Mouse (Mus musculus): ENCODE results near the gene Cdcp1.
A peak's percentile ranks its signal among the peaks of the same experiment; 100 is the strongest.

Cdcp1 gene

DNA sequence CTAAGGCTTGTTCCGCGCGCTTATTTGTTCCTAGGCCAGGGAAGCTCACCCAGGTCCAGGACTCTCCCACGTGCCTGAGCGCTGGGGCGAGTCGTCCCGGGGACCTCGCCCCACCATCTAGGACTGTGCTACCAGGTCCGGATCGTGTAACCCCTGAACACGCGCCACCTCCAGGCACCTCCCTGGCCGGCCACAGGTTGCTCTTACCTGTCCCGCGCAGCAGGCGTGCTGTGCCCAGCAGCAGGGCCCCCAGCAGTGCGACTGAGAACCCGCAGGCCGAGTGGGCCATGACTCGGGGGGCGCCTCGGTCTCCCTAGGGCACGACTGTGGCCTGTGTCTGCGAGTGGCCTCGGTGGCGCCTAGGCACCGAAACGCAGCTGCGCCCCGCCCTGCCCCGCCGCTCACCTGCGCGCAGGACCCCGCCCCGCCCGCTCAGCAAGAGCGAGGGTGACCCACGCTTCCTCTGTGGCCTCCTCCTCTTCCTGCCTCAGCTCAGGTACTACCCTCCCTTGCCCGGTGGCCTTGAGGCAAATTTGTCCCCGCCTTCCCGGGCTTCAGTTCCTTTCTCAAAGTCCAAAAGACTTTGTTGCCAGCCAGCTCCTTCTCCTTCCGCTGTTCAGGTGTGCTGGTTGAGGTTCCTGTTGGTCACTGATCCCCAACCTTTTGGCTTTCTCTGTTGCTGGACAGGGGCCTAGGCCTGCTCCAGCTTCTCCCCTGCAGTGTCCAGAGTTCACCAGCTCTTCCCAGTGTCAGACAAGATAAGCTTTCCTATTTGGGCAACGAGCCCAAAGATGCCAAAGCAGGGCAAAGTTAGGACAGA lies at the start of gene Cdcp1:
Cdcp1 (minus strand) TSS at position 418 of the 820 bp plus-strand sequence.
- no peak for DNase-seq (ENCODE audit: low spot score in 2 of 2)

DNA sequence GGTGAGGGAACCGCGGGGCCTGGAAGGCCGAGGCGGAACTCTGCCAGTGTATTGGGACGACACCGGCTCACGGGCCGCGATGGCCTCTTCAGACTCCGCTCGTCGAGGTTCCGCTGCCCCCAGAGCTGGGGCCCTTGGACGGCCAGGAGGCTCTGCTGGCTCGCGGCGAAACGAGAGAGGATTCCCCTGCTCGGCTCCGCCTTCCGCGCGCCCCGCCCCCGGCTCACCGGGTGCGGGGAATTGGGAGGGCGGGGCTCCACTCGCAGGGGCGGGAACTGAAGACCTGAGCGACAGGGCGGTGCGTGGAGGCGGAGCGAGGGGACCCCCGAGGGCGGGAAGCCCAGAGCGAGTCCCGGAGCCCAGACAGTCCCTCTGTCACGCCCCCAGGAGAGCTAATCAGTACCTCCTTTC lies 44.8 kb upstream of the Cdcp1 start, which contains the start of gene Tmem158:
Tmem158 (minus strand) TSS at position 154 of the 411 bp plus-strand sequence.
- peak; percentile 81 to 86 for DNase-seq (ENCODE audit: low spot score in 2 of 2)

DNA sequence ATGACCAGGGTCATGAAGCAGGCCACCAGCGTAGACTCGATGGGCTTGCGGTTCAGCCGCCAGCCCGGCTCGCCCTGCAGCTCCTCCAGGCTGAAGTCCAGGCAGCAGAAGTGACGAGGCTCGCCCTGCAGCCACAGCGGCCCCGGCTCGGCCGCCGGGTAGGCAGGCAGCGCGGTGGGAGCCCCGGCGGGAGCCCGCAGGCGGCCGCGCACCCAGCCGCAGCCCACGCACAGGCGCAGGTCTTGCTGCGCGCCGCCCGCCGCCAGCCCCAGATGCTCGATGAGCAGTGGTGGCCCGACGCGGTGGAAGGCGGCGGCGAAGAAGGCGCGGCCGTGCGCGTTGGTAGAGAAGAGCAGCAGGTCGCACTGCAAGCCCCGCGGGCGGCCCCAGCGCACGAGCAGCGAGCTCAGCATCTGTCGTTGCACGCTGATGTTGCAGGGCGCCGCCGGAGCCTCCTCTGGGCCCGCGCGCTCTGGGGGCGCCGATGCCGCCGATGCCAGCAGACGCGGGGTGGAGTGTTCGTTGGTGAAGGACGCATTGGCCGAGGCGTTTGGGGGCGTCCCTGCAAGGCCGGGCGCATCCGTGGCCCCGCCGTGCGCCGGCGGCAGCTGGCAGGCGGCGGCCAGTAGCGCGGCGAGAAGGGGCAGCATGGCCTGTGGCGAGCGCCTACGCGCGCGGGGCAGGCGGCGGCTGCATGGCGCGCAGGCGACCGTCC lies 44.2 kb upstream of the Cdcp1 start:
- peak; percentile 33 to 39 for DNase-seq (ENCODE audit: low spot score in 2 of 2)

DNA sequence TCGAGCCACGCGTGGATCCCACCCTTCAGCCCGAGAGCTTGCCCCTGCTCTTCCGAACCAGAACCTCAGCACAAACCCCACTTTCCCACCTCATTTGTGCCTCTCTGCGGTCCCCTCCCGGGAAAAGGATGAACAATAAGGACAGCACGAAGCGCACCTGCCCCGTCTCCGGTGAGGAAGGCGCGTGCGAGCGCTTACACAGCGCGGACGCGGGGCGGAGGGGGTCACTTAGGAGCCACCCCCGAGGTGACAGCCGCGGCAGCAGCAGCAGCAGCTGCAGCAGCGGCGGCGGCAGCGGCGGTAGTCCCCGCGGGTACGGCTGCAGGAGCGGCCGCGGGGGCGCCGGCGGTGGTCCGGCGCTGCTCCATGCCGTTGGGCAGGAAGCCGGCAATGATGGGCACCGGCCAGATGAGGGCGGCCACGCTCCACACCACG lies 43.6 kb upstream of the Cdcp1 start:
- DNase-seq (ENCODE audit: low spot score in 2 of 2) = peak; percentile 23 to 44

DNA sequence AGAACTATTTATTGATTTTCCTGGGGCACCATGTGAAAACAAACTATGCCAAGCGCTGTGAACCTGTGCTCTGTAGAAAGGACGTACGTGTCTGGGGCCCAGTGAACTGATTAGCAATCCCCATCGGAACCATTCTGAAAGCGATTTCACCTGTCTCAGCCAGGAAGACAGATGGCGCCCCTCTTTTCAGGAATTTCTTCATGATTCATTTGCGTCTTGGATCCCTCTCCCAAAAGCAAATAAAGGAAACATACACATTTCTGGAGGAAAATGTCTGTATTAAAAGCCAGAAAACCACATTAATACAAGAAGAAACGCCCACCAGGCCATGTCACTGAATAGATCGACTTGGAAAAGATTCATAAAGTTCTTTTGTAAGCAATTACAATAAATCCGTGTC lies 43.0 kb upstream of the Cdcp1 start:
- DNase-seq (ENCODE audit: low spot score in 2 of 2) = no peak

DNA sequence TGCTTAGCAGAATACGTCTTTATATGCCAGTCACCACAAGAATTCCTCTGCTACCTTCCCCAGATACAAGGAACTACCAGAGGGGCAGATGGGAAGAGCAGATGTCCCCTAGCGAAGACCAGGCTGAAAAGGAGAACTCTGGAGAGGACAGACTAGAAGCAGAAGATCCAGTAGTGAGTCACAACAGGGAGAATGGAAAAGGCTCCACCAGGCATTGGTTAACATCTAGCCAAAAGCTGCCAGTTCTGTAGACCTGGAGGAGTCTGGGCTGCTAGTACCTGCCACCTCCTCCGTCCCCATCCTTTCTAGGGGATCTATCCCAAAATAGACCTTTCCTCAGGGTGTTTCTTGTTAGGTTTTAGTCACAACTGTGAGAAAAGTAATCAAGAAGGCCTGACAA lies 39.9 kb upstream of the Cdcp1 start:
- no peak for DNase-seq (ENCODE audit: low spot score in 2 of 2)

DNA sequence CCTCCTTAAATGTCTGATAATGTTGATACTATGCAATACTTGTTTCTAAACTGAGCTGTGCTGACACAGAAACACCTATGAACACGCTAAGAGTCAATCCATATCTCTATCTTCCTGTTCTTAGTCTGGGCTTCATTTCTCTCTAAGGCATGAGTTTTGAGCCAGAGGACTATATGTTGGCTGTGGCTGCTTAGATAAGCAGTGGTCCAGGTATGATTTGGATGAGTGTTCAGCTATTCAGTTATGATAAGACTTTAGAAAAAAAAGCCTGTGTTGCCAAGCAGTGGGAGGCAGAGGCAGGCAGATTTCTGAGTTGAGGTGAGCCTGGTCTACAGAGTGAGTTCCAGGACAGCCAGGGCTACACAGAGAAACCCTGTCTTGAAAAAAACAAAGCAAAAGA lies 32.2 kb upstream of the Cdcp1 start:
- no peak for DNase-seq (ENCODE audit: low spot score in 2 of 2)

DNA sequence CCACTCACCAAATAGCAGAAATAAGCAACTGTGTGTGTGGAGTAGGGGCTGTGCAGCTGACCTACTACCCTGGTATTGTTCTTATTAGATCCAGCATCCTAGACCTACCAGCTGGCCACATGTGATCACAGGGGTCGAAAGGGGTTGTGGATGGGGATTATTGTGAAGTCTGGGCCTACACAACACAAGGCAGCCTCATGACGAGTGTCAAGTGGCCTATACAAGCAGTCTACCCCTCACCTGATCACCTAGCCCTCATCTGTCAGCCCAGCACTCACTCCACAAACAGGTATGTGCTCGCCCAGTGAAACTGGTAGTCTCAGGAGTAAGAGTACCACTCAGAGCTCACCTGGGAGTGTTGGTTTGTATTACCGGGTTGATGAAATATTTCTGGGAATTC lies 29.3 kb upstream of the Cdcp1 start:
- DNase-seq (ENCODE audit: low spot score in 2 of 2) = no peak

DNA sequence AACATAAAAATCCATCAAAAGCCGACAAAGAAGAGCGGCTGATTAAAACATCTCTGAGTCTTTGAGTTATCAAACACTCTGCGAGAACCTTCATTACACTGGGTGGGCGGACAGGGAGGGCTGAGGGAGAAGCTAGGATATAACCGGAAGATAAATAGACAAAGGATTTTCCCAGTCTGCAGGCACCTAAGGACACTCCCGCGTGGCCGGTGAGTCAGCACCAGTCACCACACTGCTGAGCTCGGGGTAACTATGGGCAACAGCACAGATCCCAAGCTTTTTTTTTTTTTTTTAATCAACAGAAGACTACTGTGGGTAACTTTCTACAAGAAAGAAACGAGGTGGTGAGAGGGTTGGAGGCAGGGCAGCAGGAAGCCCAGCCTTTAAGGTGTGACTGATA lies 28.1 kb upstream of the Cdcp1 start:
- DNase-seq (ENCODE audit: low spot score in 2 of 2) = no peak

DNA sequence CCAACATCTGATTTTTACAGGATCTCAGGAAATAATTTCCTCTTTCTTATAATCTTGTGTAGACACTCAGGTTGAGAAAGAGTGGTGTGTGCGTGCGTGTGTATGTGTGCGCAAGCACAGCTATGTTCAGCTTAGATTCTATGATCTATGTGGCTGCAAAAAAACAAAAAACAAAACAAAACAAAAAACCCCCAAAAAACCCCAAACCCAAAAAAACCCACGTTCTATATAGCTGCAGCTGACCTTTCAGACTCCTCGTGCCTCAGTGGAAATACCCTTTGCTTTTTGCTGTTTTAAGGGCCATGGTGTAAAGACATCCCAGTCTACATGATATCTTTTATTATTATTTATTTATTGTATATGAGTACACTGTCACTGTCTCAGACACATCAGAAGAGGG lies 25.4 kb upstream of the Cdcp1 start:
- DNase-seq (ENCODE audit: low spot score in 2 of 2) = no peak

DNA sequence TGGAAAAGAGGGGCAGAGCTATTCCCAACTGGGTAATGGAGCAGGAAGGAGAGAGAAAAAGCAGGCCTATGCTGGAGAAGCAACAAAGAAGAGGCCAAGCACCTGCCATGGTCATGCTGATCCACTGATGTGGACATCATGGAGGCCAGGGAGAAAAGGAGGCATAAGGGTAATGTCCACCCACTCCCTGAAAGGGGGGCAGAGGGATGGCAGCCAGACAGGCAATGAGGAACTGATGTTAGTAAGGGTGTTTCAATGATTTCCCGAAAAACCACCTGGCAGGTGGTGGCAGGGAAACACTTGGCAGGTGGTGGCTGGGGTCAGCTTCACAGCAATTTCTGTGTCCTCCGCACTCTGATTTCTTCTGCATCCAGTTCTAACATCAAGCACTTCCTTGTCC lies 24.9 kb upstream of the Cdcp1 start:
- DNase-seq (ENCODE audit: low spot score in 2 of 2) = no peak

DNA sequence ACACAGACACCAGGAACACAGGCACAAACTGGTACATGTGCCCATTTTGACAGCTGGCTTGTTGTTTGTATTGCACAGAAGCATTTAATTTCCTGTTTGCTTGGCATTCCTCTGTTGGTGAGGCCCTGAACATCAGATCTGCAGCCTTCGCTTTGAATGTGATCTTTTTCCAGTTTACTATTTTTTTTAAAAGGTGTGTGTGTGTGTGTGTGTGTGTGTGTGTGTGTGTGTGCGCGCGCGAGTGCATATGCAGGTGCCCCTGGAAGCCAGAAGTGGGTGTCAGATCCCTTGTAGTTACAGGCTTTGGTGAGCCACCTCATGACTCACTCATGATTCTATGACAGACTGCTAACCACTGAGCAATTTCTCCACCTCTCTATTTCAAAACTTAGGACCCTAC lies 24.4 kb upstream of the Cdcp1 start:
- DNase-seq (ENCODE audit: low spot score in 2 of 2) = no peak

DNA sequence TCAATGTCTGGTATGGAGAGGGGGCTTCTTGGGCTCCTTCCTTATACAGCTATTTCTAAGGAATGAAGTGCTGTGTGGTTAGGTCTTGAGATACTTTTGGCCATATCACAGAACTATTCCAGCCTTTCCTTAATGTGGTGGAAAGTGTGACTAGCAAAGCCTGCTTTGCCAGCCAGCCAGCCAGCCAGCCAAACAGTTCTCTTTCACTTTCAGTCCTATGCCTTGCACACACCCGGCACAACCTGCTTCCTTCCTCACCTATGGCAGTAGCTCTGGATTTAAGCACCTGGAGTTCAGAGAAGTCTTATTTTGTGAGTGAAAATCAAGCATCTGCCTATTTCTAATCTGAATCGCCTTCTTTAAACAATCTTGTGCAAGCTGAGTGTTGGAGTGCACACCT lies 23.8 kb upstream of the Cdcp1 start:
- DNase-seq (ENCODE audit: low spot score in 2 of 2) = no peak

DNA sequence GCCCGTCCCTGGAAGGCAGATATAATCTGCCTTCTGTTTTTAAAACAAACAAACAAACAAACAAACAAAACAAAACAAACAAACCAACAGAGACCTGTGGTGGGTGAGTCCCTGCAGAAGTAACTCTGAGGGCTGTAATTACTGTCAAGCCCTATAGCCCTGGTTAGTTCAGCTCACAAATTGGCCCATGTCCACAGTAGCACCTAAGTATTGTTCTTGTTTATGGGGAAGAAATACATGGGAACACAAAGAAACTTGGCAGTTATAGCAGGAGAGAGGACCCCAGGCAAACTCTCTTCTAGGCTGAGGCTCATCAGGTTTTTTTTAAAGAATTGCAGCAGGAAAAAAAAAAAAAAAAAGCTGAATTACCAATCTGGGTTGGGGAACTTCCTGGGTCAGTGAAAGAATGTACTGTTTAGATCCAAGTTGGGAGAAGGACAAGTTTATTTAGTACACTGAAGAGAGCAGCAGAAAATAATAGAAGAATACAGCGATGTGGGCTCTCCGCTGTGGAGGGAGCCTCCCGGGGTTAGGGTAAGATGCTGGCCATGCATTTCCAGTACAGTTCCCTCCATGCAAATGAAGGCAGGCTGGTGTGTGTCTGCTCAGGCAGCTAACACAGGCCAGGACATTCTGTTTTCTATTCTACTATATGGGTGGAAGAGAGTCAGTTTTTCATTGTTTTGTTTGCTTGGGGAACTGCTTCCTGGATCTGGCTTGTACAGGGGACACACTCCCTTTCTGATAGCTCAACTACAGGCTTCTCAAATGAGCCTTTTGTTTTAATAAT lies 22.6 kb upstream of the Cdcp1 start:
- DNase-seq (ENCODE audit: low spot score in 2 of 2) = no peak

DNA sequence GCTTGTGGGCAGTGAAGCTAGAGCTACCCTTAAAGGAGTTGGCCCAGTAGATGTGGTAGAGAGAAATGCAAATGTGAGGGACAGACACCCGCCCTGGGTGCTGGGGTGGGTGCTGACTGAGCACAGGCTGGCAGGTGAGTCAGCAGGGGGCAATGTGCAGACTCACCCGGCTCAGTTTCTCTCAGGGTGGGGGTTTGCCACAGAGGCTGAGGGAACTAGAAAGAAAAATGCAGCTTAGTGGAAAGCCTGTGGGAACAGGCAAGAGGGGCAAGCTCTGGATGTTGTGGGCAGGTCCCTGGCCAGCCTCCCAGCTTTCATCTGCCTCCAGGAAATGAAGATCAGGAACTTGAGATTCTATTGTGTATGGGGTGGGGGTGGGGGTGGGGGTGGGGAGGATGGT lies 21.9 kb upstream of the Cdcp1 start:
- no peak for DNase-seq (ENCODE audit: low spot score in 2 of 2)

DNA sequence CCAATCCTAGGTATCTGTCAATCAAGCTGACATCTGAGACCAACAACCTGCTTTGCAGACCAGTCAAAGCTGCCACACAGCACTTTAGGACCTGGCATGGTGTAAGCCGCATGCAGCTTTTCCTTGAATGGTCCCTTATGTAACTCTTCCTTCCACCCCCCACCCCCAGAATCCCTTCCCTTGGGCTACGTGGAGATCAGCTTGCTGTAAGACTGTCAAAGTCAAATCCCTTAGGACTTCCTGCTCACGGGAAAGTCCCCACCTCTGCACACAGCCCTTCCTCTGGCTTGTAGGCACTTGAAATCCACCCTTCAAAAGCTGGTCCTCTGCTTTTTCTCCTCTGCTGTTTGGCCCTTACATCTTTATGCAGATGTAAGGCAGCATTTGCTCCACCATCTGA lies 19.8 kb upstream of the Cdcp1 start:
- DNase-seq (ENCODE audit: low spot score in 2 of 2) = no peak

DNA sequence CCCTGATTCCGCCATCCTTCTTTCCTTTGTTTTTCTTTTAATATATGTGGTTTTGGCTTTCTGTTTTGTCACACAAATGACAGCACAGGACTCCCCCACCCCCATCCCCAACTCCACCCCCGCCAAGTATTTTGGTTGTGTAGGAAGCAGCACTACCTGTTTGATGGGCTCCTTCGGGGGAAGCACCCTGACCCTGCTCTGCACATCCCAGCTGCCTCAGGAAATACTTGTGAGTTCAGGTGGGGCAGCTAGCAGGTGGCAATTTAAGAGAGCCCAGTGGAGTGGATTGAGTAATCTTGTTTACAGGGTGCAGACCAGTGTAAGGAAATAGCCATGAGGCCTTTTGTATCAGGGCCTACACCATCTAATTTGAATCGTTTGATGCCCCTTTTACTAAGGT lies 14.0 kb upstream of the Cdcp1 start:
- DNase-seq (ENCODE audit: low spot score in 2 of 2) = no peak

DNA sequence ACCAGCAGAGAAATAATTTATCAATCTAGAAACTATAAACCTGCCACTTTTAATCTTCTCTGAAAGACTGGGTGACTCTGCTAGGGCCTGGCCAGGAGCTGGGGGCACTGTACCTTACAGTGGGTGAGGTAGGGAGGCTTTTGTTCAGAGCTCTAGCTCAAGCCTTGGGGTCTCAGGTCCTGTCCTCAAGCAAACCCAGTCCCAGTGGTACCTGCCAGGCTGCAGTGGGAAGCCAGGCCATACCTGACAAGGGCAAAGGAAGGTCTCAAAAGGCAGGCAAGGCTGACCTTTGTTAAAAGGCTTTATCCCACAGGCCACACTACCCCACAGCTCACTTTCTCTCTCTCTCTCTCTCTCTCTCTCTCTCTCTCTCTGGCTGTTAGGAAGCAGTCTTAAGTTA lies 12.8 kb upstream of the Cdcp1 start:
- no peak for DNase-seq (ENCODE audit: low spot score in 2 of 2)

DNA sequence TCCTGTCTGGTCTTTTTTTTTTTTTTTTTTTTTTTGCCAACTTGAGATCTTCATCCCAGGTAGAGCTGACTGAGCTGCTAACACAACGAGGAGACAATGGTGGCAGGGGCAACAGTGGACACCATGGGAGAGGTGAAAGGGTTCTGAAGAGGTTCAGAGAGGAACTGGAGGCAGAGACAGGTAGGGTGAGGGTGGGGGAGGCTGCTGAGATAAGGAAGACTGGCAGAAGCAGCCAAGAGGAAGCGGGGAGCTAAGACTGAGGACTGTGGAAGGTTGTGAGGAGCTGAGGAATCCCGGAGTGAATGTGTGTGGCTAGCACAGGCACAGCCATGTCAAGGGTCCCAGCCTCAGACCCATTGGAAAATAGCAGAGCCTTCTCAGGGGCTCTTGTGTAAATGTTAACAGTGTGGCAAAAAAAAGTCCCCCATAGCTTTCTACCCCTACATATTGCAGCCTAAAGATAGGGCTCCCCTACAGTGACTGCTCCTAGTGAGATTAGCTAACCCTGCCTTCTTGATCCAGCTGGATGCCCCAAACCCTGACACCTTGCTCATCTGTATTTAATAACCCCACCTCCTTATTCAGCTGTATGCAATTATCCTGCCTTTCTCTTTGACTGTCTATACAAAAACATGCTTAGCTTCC lies 11.4 kb upstream of the Cdcp1 start:
- no peak for DNase-seq (ENCODE audit: low spot score in 2 of 2)

DNA sequence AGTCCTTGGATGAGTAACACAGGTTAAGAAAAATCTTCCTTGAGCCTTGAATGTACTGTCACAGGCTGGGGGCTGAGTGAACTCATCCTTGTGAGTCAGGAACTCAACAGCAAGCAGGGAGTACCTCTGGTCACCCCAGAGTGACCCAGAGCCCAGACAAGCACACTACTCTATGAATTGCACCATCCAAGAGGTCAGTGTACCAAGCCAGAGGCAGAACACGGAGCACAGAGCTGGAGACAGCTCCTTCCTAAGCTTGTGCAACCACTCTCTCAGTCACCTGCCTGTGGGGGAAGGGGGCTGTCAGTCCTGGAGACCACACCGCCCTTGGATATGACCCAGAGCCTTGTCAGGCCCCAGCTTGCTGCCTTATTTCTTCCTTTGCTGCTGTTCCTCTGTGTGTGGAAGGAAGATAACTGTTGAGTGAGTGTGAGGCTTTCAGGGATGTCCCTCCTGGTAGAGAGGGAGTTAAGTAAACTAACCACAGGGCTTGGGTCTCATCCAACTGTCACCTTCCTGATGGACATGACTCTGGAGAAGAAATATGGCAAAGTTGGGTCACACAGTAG lies 9.1 kb upstream of the Cdcp1 start:
- DNase-seq (ENCODE audit: low spot score in 2 of 2) = no peak

DNA sequence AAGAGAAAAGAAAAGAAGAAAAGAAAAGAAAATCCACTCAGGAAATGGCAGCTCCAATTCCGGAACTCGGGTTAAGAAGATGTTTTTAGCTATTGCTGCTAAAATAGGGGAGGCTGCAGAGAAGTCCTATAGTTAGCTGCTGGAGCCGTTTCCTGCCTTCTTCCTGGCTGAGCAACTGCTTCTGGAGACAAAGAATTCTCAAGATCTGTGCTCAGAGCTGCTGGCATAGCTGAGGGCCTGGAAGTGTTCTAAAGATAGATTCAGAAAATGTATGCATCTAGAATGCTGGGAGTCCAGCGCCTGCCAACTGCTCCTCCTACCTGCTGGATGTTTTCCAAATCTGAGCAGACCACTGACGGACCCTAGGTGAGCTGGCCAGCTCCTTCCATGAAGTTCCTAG lies 4.0 kb upstream of the Cdcp1 start:
- DNase-seq (ENCODE audit: low spot score in 2 of 2) = no peak

DNA sequence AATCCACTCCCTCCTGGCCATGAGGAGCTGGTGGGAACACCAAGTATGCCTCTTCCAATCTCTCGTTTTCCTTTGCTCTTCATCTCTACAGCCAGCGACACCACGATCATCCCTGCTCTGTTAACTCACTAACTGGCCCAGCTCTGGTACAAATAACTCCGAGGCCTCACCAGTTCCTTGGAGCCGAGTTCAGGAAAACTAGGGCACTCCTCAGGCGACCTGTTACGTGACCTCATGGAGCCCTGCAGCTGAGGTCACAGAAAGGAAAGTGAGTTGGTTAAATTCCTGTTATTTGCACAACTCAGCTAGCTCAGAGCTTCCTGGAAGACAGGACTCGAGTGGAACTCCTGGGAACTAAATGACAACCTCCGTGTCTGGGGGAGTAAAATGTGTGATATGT lies 2.5 kb downstream of the Cdcp1 start:
- no peak for DNase-seq (ENCODE audit: low spot score in 2 of 2)

All from thymus, postnatal 10 days (tissue).